In genomic region chr1:120586500-120587110, GRCm38 (mm10) we compare ENCODE assay signal across 9 mouse cellular contexts. TPM values are rescaled to one million over a fixed set of nuclear protein-coding genes. Genes with fewer than 3 reads are reported as not detected.
DNase-seq lines count a peak whose midpoint lies in the region; ATAC-seq lines count a peak whose summit lies in the region.
"Had no signal": no experiment of that assay in that cellular context is flagged by ENCODE, and none has a peak within 500 bp of the region (broad histone marks: within the 10 kb centered on the region; RNA-seq: fewer than 3 reads in every experiment).

No protein-coding gene starts in this region.

- no peaks in the 10 kb centered on the region for H3K9me3 ChIP-seq in kidney, embryonic 15.5 days (replicated peaks)
- no peaks in the 10 kb centered on the region for H3K9me3 ChIP-seq in hindbrain, embryonic 11.5 days (ENCODE audit: control insufficient read depth, low read length)
- H3K9me3 ChIP-seq in midbrain, embryonic 16.5 days (replicated peaks; ENCODE audit: control insufficient read depth, low read length, poor library complexity, severe bottlenecking), result no peaks in the 10 kb centered on the region

- H3K36me3 ChIP-seq in kidney, embryonic 15.5 days, result no peaks in the 10 kb centered on the region
- H3K36me3 ChIP-seq in hindbrain, embryonic 11.5 days (ENCODE audit: control insufficient read depth, insufficient read depth, low read length), result no peaks in the 10 kb centered on the region
- H3K36me3 ChIP-seq in midbrain, embryonic 16.5 days (ENCODE audit: control insufficient read depth, insufficient read depth, low read length), result no peaks in the 10 kb centered on the region

- 12% methylated on average over 7 of the region's 7 CpGs for WGBS in kidney, embryonic 15.5 days
- 12% methylated on average over 7 of the region's 7 CpGs for WGBS in hindbrain, embryonic 11.5 days
- 11% methylated on average over 7 of the region's 7 CpGs for WGBS in midbrain, embryonic 16.5 days

- H3K27me3 ChIP-seq in kidney, embryonic 15.5 days, result peaks cover 71% of the 10 kb centered on the region
- H3K27me3 ChIP-seq in hindbrain, embryonic 11.5 days (ENCODE audit: control insufficient read depth, insufficient read depth, low read length), result peaks cover 10% of the 10 kb centered on the region
- peaks cover 4% of the 10 kb centered on the region for H3K27me3 ChIP-seq in midbrain, embryonic 16.5 days (ENCODE audit: control insufficient read depth, insufficient read depth, low read depth, low read length)

- H3K4me2 ChIP-seq in kidney, embryonic 15.5 days, result no peak overlapping the region
- no peak overlapping the region for H3K4me2 ChIP-seq in hindbrain, embryonic 11.5 days (replicated peaks; ENCODE audit: low read depth, low read length)
- H3K4me2 ChIP-seq in midbrain, embryonic 16.5 days (ENCODE audit: low read length), result no peak overlapping the region

- no peak overlapping the region for H3K4me3 ChIP-seq in kidney, embryonic 15.5 days (replicated peaks)
- H3K4me3 ChIP-seq in hindbrain, embryonic 11.5 days (ENCODE audit: low read depth, low read length), result no peak overlapping the region
- H3K4me3 ChIP-seq in midbrain, embryonic 16.5 days (ENCODE audit: low read depth, low read length), result no peak overlapping the region

- intact Hi-C loops in left cerebral cortex, postnatal 14 days (cut with DNase I), result loop anchor here (2.0 to 10.0 kb wide), 4 partner anchors 594 to 958 kb away; no protein-coding TSS in a partner anchor

- no peak overlapping the region for H3K27ac ChIP-seq in kidney, embryonic 15.5 days
- H3K27ac ChIP-seq in hindbrain, embryonic 11.5 days (ENCODE audit: low read depth, low read length), result no peak overlapping the region
- no peak overlapping the region for H3K27ac ChIP-seq in midbrain, embryonic 16.5 days (ENCODE audit: low read length)

- no peaks in the 10 kb centered on the region for H3K4me1 ChIP-seq in kidney, embryonic 15.5 days
- H3K4me1 ChIP-seq in hindbrain, embryonic 11.5 days (replicated peaks; ENCODE audit: control insufficient read depth, insufficient read depth, low read length), result 0 out of 2 replicates have a peak, but pooled peaks cover 2% of the 10 kb centered on the region
- H3K4me1 ChIP-seq in midbrain, embryonic 16.5 days (ENCODE audit: control insufficient read depth, insufficient read depth, low read length), result no peaks in the 10 kb centered on the region

- ATAC-seq in kidney, embryonic 15.5 days (replicated peaks; ENCODE audit: low FRiP score), result no peak; the same call in 1 of the 2 replicates
- ATAC-seq in hindbrain, embryonic 11.5 days (ENCODE audit: low FRiP score), result peak; percentile 46; the same call in 1 of the 2 replicates
- ATAC-seq in midbrain, embryonic 16.5 days, result peak; percentile 73

- DNase-seq in kidney, adult 8-10 months, result peak; percentile 31 to 66
- peak; percentile 69 for DNase-seq in adrenal gland, postnatal 10 days
- peak; percentile 70 for DNase-seq in embryo, embryonic 9.5 days (ENCODE audit: extremely low spot score)
- DNase-seq in hindbrain, embryonic 11.5 days (ENCODE audit: low spot score), result peak; percentile 87
- DNase-seq in left cerebral cortex, postnatal 14 days (ENCODE audit: low spot score in 2 of 2), result peak; percentile 66 to 82
- DNase-seq in thymus, postnatal 4 days, result peak; percentile 70

- H3K9ac ChIP-seq in kidney, embryonic 15.5 days, result no peak overlapping the region
- H3K9ac ChIP-seq in hindbrain, embryonic 11.5 days (ENCODE audit: low read depth, low read length), result no peak overlapping the region
- no peak overlapping the region for H3K9ac ChIP-seq in midbrain, embryonic 16.5 days (ENCODE audit: low read depth, low read length)

RNA-seq across cellular contexts. Expression of gene En1, which starts 15.6 kb away (rescaled TPM):
- 0.05 and 0.10 TPM in 2 replicates for polyA plus RNA-seq in kidney, embryonic 15.5 days (2015; fragmentation: Nextera tagmentation; extraction: Ambion mirVana)
- total RNA-seq in adrenal gland, postnatal 10 days (2021), result under 1 TPM; 0.18 to 0.64 TPM
- polyA plus RNA-seq in hindbrain, embryonic 11.5 days (2014; fragmentation: Nextera tagmentation; extraction: Ambion mirVana), result 5.2 and 6.9 TPM in 2 replicates
- not detected for total RNA-seq in left cerebral cortex, postnatal 14 days (2021)
- polyA plus RNA-seq in midbrain, embryonic 16.5 days (2015; fragmentation: Nextera tagmentation; extraction: Ambion mirVana), result 5.9 and 7.6 TPM in 2 replicates
- polyA plus RNA-seq: liver, embryonic 16.5 days had no signal
